Comparison of ENCODE assay signal across 17 mouse cellular contexts in genomic region chr10:44112005-44112675, GRCm38 (mm10). TPM values are rescaled to one million over a fixed set of nuclear protein-coding genes. Genes with fewer than 3 reads are reported as not detected.
DNase-seq lines count a peak whose midpoint lies in the region; ATAC-seq and TF ChIP-seq lines count a peak whose summit lies in the region.
"Had no signal": no experiment of that assay in that cellular context is flagged by ENCODE, and none has a peak within 500 bp of the region (broad histone marks: within the 10 kb centered on the region; RNA-seq: fewer than 3 reads in every experiment).

No protein-coding gene starts in this region.

- H3K4me3 ChIP-seq in embryonic facial prominence, embryonic 14.5 days (ENCODE audit: low read depth, low read length), result no peak overlapping the region
- no peak overlapping the region for H3K4me3 ChIP-seq in embryonic facial prominence, embryonic 10.5 days
- no peak overlapping the region for H3K4me3 ChIP-seq in stomach, postnatal 0 days (ENCODE audit: low read depth, low read length)
- H3K4me3 ChIP-seq in heart, embryonic 11.5 days (ENCODE audit: low read depth, low read length), result no peak overlapping the region
- H3K4me3 ChIP-seq: forebrain, embryonic 10.5 days; hindbrain, embryonic 13.5 days; limb, embryonic 13.5 days had no signal

- H3K9ac ChIP-seq in embryonic facial prominence, embryonic 14.5 days (ENCODE audit: low read depth, low read length), result no peak overlapping the region
- H3K9ac ChIP-seq in stomach, postnatal 0 days (ENCODE audit: low read length), result no peak overlapping the region
- H3K9ac ChIP-seq in heart, embryonic 11.5 days (ENCODE audit: low read depth, low read length), result no peak overlapping the region
- H3K9ac ChIP-seq: hindbrain, embryonic 13.5 days; limb, embryonic 13.5 days; liver, embryonic 14.5 days had no signal

- peak; percentile 35 for DNase-seq in embryonic facial prominence, embryonic 14.5 days (ENCODE audit: low spot score)
- no peak for DNase-seq in embryonic facial prominence, embryonic 10.5 days (ENCODE audit: low spot score)
- DNase-seq in retina, postnatal 1 day, result peak; percentile 14
- DNase-seq in retina, embryonic 14.5 days (ENCODE audit: low spot score), result no peak
- DNase-seq in stomach, postnatal 0 days (ENCODE audit: low spot score), result peak; percentile 34
- no peak for DNase-seq in adrenal gland, adult 18-20 months (ENCODE audit: low spot score in 2 of 2)
- DNase-seq: cerebellum, postnatal 36 days; gastrocnemius, postnatal 10 days; lung, postnatal 10 days; right cerebral cortex, postnatal 25 days; thymus, adult 18-20 months had no signal

- H3K4me1 ChIP-seq in embryonic facial prominence, embryonic 14.5 days (ENCODE audit: control insufficient read depth, insufficient read depth, low read length), result no peaks in the 10 kb centered on the region
- peaks cover 7% of the 10 kb centered on the region; the same call in 1 of the 2 replicates for H3K4me1 ChIP-seq in embryonic facial prominence, embryonic 10.5 days
- no peaks in the 10 kb centered on the region for H3K4me1 ChIP-seq in stomach, postnatal 0 days (replicated peaks; ENCODE audit: control insufficient read depth, insufficient read depth)
- 0 out of 2 replicates have a peak, but pooled peaks cover 3% of the 10 kb centered on the region for H3K4me1 ChIP-seq in heart, embryonic 11.5 days (ENCODE audit: control insufficient read depth, insufficient read depth, low read length)
- H3K4me1 ChIP-seq: forebrain, embryonic 10.5 days; hindbrain, embryonic 13.5 days; limb, embryonic 13.5 days had no signal

- 70% methylated on average over 12 of the region's 12 CpGs for WGBS in embryonic facial prominence, embryonic 14.5 days
- 84% methylated on average over 12 of the region's 12 CpGs for WGBS in embryonic facial prominence, embryonic 10.5 days
- WGBS in stomach, postnatal 0 days, result 56% methylated on average over 12 of the region's 12 CpGs
- 77% methylated on average over 12 of the region's 12 CpGs for WGBS in heart, embryonic 11.5 days (ENCODE audit: insufficient replicate concordance)

- H3K4me2 ChIP-seq in embryonic facial prominence, embryonic 14.5 days (ENCODE audit: low read depth, low read length), result no peak overlapping the region
- no peak overlapping the region; the same call in 1 of the 2 replicates for H3K4me2 ChIP-seq in stomach, postnatal 0 days (replicated peaks; ENCODE audit: low read depth)
- H3K4me2 ChIP-seq in heart, embryonic 11.5 days, result no peak overlapping the region
- H3K4me2 ChIP-seq: hindbrain, embryonic 13.5 days; limb, embryonic 13.5 days had no signal

- H3K36me3 ChIP-seq in embryonic facial prominence, embryonic 14.5 days (ENCODE audit: control insufficient read depth, insufficient read depth, low read length), result no peaks in the 10 kb centered on the region
- H3K36me3 ChIP-seq in embryonic facial prominence, embryonic 10.5 days (replicated peaks), result no peaks in the 10 kb centered on the region
- no peaks in the 10 kb centered on the region for H3K36me3 ChIP-seq in stomach, postnatal 0 days (ENCODE audit: control insufficient read depth, insufficient read depth, low read length)
- H3K36me3 ChIP-seq in heart, embryonic 11.5 days (ENCODE audit: control insufficient read depth, insufficient read depth, low read length), result no peaks in the 10 kb centered on the region
- H3K36me3 ChIP-seq: forebrain, embryonic 10.5 days; hindbrain, embryonic 13.5 days; limb, embryonic 13.5 days had no signal

- TF ChIP-seq EP300 in stomach, postnatal 0 days (optimal IDR thresholded peaks at IDR 0.05), result no peak

- TF ChIP-seq CTCF in stomach, postnatal 0 days (IDR thresholded peaks at IDR 0.05; ENCODE audit: low read depth), result no peak

- no peaks in the 10 kb centered on the region for H3K9me3 ChIP-seq in embryonic facial prominence, embryonic 14.5 days (ENCODE audit: control insufficient read depth, low read length)
- no peaks in the 10 kb centered on the region for H3K9me3 ChIP-seq in embryonic facial prominence, embryonic 10.5 days
- no peaks in the 10 kb centered on the region for H3K9me3 ChIP-seq in stomach, postnatal 0 days (ENCODE audit: control insufficient read depth, low read length)
- H3K9me3 ChIP-seq in heart, embryonic 11.5 days (replicated peaks; ENCODE audit: control insufficient read depth, low read length), result no peaks in the 10 kb centered on the region
- H3K9me3 ChIP-seq: hindbrain, embryonic 13.5 days; limb, embryonic 13.5 days had no signal

- no peak for ATAC-seq in embryonic facial prominence, embryonic 14.5 days (ENCODE audit: low read depth)
- 0 out of 2 replicates have a peak, but pooled peaks have one; percentile 25 for ATAC-seq in granulocyte monocyte progenitor cell, adult 5-6 weeks (replicated peaks; ENCODE audit: poor library complexity, severe bottlenecking)
- peak; percentile 94 for ATAC-seq in stomach, postnatal 0 days (ENCODE audit: low FRiP score, low TSS enrichment)
- no peak for ATAC-seq in heart, embryonic 11.5 days (replicated peaks; ENCODE audit: insufficient number of reproducible peaks, low FRiP score, low TSS enrichment)

- H3K27me3 ChIP-seq in embryonic facial prominence, embryonic 14.5 days (replicated peaks; ENCODE audit: control insufficient read depth, insufficient read depth, low read length), result no peaks in the 10 kb centered on the region
- no peaks in the 10 kb centered on the region for H3K27me3 ChIP-seq in embryonic facial prominence, embryonic 10.5 days (replicated peaks; ENCODE audit: low read depth, poor library complexity, severe bottlenecking)
- H3K27me3 ChIP-seq in stomach, postnatal 0 days (ENCODE audit: control insufficient read depth, insufficient read depth, low read length), result no peaks in the 10 kb centered on the region
- no peaks in the 10 kb centered on the region for H3K27me3 ChIP-seq in heart, embryonic 11.5 days (ENCODE audit: control insufficient read depth, insufficient read depth, low read length)
- H3K27me3 ChIP-seq: hindbrain, embryonic 13.5 days; limb, embryonic 13.5 days had no signal

- no peak overlapping the region for H3K27ac ChIP-seq in embryonic facial prominence, embryonic 14.5 days (replicated peaks; ENCODE audit: low read depth, low read length)
- H3K27ac ChIP-seq in embryonic facial prominence, embryonic 10.5 days (replicated peaks), result no peak overlapping the region
- H3K27ac ChIP-seq in stomach, postnatal 0 days (replicated peaks), result peak overlapping the region; percentile 30
- H3K27ac ChIP-seq in heart, embryonic 11.5 days (ENCODE audit: low read depth, low read length), result no peak overlapping the region
- H3K27ac ChIP-seq: forebrain, embryonic 10.5 days; hindbrain, embryonic 13.5 days; limb, embryonic 13.5 days; liver, embryonic 14.5 days had no signal

RNA-seq across cellular contexts. Expression of gene Crybg1, which starts 36.5 kb away (rescaled TPM):
- polyA plus RNA-seq in embryonic facial prominence, embryonic 14.5 days (2014; fragmentation: Nextera tagmentation; extraction: Ambion mirVana), result 2.9 and 3.6 TPM in 2 replicates
- 0.78 and 0.83 TPM in 2 replicates for polyA plus RNA-seq in embryonic facial prominence, embryonic 10.5 days (2016; fragmentation: Nextera tagmentation; extraction: Ambion mirVana)
- total RNA-seq in granulocyte monocyte progenitor cell, adult 5-6 weeks (2014; fragmentation: Nextera tagmentation), result 0.15 and 0.28 TPM in 2 replicates
- 0.31 and 0.47 TPM in 2 replicates for total RNA-seq in granulocyte monocyte progenitor cell, adult 5-6 weeks (2017)
- polyA plus RNA-seq in stomach, postnatal 0 days (2015; fragmentation: Nextera tagmentation; extraction: Ambion mirVana), result 9.0 and 10.4 TPM in 2 replicates
- total RNA-seq in adrenal gland, adult 18-20 months (2021), result 1 to 10 TPM; 1.4 to 2.0 TPM
- 0.11 and 0.14 TPM in 2 replicates for polyA plus RNA-seq in heart, embryonic 11.5 days (2014; fragmentation: Nextera tagmentation; extraction: Ambion mirVana)

Comparison
In these comparisons a context has a peak if more than half of its experiments do, and no peak if none do; other contexts are left out.
1. DNase-seq: peak in embryonic facial prominence, embryonic 14.5 days (single experiment), retina, postnatal 1 day (single experiment) and stomach, postnatal 0 days (single experiment); none in embryonic facial prominence, embryonic 10.5 days (single experiment), retina, embryonic 14.5 days (single experiment) and adrenal gland, adult 18-20 months (0 of 2).
2. ATAC-seq: peak in granulocyte monocyte progenitor cell, adult 5-6 weeks (single experiment) and stomach, postnatal 0 days (single experiment); none in embryonic facial prominence, embryonic 14.5 days (single experiment) and heart, embryonic 11.5 days (single experiment).